Mouse (Mus musculus) stomach, embryonic 15.5 days (tissue): ENCODE results near the gene Fermt3. TPM values are rescaled to one million over a fixed set of nuclear protein-coding genes. Genes with fewer than 3 reads are reported as not detected.
A peak's percentile ranks its signal among the peaks of the same experiment; 100 is the strongest.

ENCODE experiments used
- ATAC-seq: fragments of 200-750 bp; cut with Nextera tagmentation; 2 replicates; pipeline ENCODE4 v1.8.0; 2017; ENCODE audit warnings: low read depth, moderate number of reproducible peaks, moderate TSS enrichment; ENCODE audit not compliant: insufficient read depth, low FRiP score
- H3K27ac ChIP-seq: fragments of 300-500 bp; sonication (generic); 2 replicates; pipeline ENCODE4 v1.5.1; 2015; ENCODE audit warnings: mild to moderate bottlenecking, inconsistent platforms
- H3K27me3 ChIP-seq: fragments of 300-500 bp; sonication (generic); replicated peaks from 2 replicates; pipeline ENCODE4 v1.6.1; 2015; ENCODE audit warnings: inconsistent platforms
- H3K36me3 ChIP-seq: fragments of 300-500 bp; sonication (generic); 2 replicates; pipeline ENCODE4 v1.6.1; 2015; ENCODE audit warnings: inconsistent platforms
- H3K4me1 ChIP-seq: fragments of 300-500 bp; sonication (generic); 2 replicates; pipeline ENCODE4 v1.6.1; 2015; ENCODE audit warnings: inconsistent platforms
- H3K4me2 ChIP-seq: fragments of 300-500 bp; sonication (generic); 2 replicates; pipeline ENCODE4 v1.6.1; 2015; ENCODE audit warnings: mild to moderate bottlenecking, inconsistent platforms
- H3K4me3 ChIP-seq: fragments of 300-500 bp; sonication (generic); replicated peaks from 2 replicates; pipeline ENCODE4 v1.5.1; 2015; ENCODE audit warnings: inconsistent platforms
- H3K9ac ChIP-seq: fragments of 300-500 bp; sonication (generic); 2 replicates; pipeline ENCODE4 v1.6.1; 2015; ENCODE audit warnings: inconsistent platforms
- H3K9me3 ChIP-seq: fragments of 300-500 bp; sonication (generic); 2 replicates; pipeline ENCODE4 v1.6.1; 2016; ENCODE audit warnings: inconsistent platforms
- WGBS: fragments of 180-500 bp; shearing (Covaris S2); methylation state at CpG from one replicate; pipeline ENCODE4 v1.1.7; 2015; 5-methylcytosine and 5-hydroxymethylcytosine counted together
- polyA plus RNA-seq: library from polyadenylated mRNA; unstranded; fragments of >200 nt; fragmentation: Nextera tagmentation; extraction: Ambion mirVana; gene quantifications from 2 replicates; pipeline ENCODE4 v1.2.1, GENCODE M21; 2015

Gene Fermt3
- polyA plus RNA-seq, 1 experiment from 2014 or later: 16.2 TPM

DNA sequence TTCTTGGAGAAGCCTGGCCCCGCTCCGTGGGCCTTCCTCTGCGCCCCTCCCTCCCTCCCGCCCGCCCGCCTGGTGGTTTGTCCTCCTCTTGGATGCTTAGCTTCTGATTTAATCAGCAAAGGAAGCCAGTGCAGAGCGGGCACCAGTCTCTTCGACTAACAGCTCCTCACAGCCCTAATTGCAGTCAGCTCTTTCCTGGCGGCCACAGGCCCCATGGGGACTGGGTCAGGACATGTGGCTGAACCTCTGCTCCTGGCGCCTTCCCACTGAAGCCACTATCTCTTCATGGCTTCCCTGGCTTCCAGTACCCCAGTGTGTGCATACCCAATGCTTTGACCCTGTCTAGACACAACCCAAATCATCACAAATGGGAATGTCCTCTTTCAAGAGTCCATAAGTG is 62.8 kb downstream of the Fermt3 start:
- H3K27ac ChIP-seq: no peak overlapping the region
- no peak overlapping the region for H3K4me2 ChIP-seq
- WGBS: 83% methylated on average over 10 of the region's 10 CpGs
- no peak for ATAC-seq
- no peak overlapping the region for H3K9ac ChIP-seq
- H3K9me3 ChIP-seq: no peaks in the 10 kb centered on the region
- H3K27me3 ChIP-seq: no peaks in the 10 kb centered on the region
- H3K36me3 ChIP-seq: peaks cover 62% of the 10 kb centered on the region
- H3K4me1 ChIP-seq: peaks cover 12% of the 10 kb centered on the region
- no peak overlapping the region for H3K4me3 ChIP-seq

DNA sequence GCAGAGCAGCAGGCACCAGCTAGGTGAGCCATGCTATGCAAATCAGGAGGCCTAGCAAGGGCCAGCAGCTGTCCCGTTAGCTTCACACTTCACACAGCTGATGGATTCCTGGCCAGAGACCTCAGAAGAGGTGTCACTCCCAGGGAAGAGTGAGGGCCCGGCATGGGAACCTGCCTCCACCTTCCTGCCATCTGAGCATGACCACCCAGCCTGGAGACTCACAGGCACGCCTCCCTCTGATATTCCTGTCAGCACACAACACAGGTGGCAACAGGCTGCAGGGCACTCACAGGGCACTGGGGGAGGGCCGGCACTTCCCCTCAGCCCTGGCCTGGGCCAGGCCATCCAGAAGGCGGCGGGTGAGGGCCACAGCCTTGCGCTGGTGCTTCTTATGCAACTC is 63.8 kb downstream of the Fermt3 start:
- H3K36me3 ChIP-seq: peaks cover 57% of the 10 kb centered on the region
- H3K9ac ChIP-seq: no peak overlapping the region
- WGBS: 62% methylated on average over 7 of the region's 7 CpGs
- H3K4me2 ChIP-seq: no peak overlapping the region
- H3K9me3 ChIP-seq: no peaks in the 10 kb centered on the region
- H3K4me3 ChIP-seq: no peak overlapping the region
- ATAC-seq: no peak
- no peaks in the 10 kb centered on the region for H3K27me3 ChIP-seq
- peaks cover 12% of the 10 kb centered on the region for H3K4me1 ChIP-seq
- no peak overlapping the region for H3K27ac ChIP-seq

DNA sequence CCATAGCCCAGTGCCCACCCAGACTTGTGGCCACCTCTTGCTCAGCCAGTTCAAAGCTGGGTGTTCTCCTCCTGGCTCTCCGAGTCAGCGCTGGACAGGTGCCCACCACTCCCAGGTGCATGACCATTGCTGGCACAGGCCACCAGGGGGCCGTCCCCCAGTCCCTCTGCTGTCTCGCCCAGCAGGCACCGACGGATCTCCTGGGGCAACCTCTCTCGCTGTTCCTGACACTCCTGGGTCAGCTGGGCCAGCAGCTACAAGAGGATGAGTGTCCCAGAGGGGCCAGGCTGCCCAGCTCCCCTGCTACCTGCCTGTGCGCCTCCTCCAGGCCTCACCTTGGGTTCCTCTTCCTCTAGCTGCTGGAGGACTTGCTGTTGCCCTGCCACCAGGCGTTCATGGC is 65.2 kb downstream of the Fermt3 start:
- Histone ChIP-seq H3K27ac (no peak overlapping the region), H3K9ac (no peak overlapping the region), H3K4me1 (peaks cover 15% of the 10 kb centered on the region), H3K27me3 (no peaks in the 10 kb centered on the region), H3K9me3 (no peaks in the 10 kb centered on the region), H3K4me2 (no peak overlapping the region), H3K36me3 (peaks cover 45% of the 10 kb centered on the region), H3K4me3 (no peak overlapping the region)
- WGBS: 49% methylated on average over 9 of the region's 9 CpGs
- ATAC-seq: no peak

DNA sequence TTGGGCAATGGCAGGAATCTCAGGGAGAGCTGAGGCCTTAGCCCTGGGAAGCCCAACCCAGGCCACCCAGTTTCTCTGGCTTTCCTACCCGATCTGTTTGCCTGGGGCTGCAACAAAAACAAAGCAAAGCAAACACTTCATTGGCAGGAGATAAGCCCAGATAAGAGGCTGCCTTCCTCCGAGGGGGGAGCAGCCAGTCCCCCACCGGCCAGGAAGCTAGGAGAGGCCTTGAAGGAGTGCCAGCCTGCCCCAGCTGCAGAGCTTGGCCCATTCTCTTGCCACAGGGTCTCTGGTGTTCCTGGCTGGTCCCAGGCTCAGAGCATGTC is 66.6 kb downstream of the Fermt3 start:
- WGBS: 8% methylated on average over 3 of the region's 3 CpGs
- H3K36me3 ChIP-seq: peaks cover 33% of the 10 kb centered on the region
- H3K4me3 ChIP-seq: peak overlapping the region; percentile 59
- H3K4me2 ChIP-seq: peak overlapping the region; percentile 78
- peak; percentile 29 for ATAC-seq
- peak overlapping the region; percentile 97 for H3K27ac ChIP-seq
- no peaks in the 10 kb centered on the region for H3K9me3 ChIP-seq
- H3K9ac ChIP-seq: peak overlapping the region; percentile 4; the same call in 1 of the 2 replicates
- no peaks in the 10 kb centered on the region for H3K27me3 ChIP-seq
- peaks cover 15% of the 10 kb centered on the region for H3K4me1 ChIP-seq

DNA sequence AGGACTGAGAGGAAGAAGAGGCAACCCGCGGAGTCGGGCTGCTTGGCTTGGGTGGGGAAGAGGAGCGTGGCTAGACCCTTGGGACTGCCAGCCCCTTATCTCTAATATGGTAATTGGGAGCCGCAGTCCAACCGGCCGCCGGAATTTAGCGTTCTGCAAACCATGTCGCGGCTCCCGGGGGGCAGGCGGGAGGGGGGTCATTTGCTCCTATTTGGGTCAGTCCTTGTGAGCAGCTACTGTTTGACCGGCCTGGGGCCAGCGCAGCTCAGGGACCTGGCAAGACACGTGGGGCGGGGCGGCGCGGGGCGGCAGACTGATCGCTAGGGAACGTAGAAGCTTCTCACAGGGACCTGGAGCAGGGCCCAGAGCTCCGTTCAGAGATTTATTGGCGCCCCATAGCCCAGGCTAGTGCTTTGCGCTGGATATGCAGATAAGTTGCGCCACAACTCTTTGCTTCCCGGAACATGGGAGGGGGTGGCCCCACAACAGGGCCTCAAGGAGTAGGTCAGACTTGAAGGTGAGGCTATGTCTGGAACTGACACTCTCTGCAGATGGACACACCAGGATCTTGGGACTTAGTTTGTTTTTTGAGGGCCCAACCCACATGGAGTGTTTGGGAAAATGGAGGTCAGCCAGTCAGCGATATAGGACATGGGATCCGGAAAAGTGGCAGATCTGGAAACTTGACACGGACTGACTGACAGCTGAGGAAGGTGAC is 67.1 kb downstream of the Fermt3 start:
- no peaks in the 10 kb centered on the region for H3K27me3 ChIP-seq
- peak overlapping the region; percentile 4 for H3K9ac ChIP-seq
- H3K4me2 ChIP-seq: peak overlapping the region; percentile 78
- peak overlapping the region; percentile 59 for H3K4me3 ChIP-seq
- H3K36me3 ChIP-seq: peaks cover 28% of the 10 kb centered on the region
- H3K9me3 ChIP-seq: no peaks in the 10 kb centered on the region
- H3K27ac ChIP-seq: peak overlapping the region; percentile 97
- ATAC-seq: peak; percentile 29
- peaks cover 16% of the 10 kb centered on the region for H3K4me1 ChIP-seq
- 3% methylated on average over 31 of the region's 31 CpGs for WGBS

DNA sequence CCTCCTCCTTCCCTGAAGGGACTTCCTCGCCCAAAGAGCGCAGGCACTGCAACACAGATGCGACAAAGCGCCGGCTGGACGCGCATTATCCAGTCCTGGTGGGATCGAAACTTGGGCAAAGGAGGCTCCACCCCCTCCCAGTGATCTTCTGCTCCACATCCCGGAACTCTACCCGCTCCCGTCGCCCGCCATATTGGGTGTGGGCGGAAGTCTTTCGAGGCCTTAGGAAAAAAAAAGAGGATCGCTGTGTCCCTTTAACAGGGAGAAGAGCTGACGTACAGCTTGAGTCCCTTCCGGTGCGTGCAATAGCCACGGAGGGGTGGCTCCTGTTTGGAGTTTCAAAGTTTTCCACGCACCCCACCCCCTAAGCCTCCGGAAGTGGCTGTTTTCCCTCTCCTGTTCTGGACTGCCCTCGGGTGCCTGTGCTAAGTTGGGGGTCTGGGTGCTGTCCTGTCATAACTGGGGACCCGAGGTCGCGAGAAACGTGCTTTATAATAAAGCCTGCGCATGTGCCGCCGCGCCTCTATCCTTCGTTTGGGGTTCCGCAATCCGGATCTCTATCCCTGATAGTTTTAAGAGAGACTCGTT is 67.8 kb downstream of the Fermt3 start:
- peaks cover 18% of the 10 kb centered on the region for H3K4me1 ChIP-seq
- ATAC-seq: peak; percentile 72

DNA sequence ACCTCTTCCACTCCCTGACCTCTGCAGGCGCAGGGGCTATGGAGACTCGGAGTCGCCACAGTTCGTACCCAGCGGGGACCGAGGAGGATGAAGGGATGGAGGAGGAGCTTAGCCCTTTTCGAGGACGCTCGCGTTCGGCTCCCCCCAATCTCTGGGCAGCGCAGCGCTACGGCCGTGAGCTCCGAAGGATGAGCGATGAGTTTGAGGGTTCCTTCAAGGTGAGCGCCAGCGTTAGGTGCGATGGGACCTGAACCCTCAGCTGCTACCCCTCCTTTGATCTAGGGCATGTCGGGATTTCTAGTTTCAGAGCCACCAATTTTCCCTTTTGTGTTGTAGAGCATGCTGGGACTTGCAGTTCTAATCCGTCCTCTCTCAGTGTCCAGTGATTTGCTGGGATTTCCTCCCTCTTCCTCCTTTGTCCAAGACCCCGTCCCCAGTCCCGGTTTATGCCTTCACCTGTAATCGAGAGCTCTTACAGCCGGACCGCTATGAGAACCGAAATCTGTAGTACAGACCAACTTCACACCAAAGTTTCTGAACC is 68.6 kb downstream of the Fermt3 start:
- WGBS: under 1% methylated on average over 28 of the region's 28 CpGs
- Histone ChIP-seq H3K9ac (peak overlapping the region; percentile 75), H3K9me3 (no peaks in the 10 kb centered on the region), H3K4me3 (peak overlapping the region; percentile 59), H3K4me1 (peaks cover 18% of the 10 kb centered on the region), H3K36me3 (peaks cover 14% of the 10 kb centered on the region), H3K4me2 (peak overlapping the region; percentile 78), H3K27me3 (no peaks in the 10 kb centered on the region), H3K27ac (peak overlapping the region; percentile 97)
- peak; percentile 15; the same call in 1 of the 2 replicates for ATAC-seq

More for the DNA sequence above, 67.8 kb downstream of the Fermt3 start:
- Histone ChIP-seq H3K4me3 (peak overlapping the region; percentile 59), H3K4me2 (peak overlapping the region; percentile 78), H3K9ac (peak overlapping the region; percentile 75), H3K27ac (peak overlapping the region; percentile 97), H3K9me3 (no peaks in the 10 kb centered on the region), H3K27me3 (no peaks in the 10 kb centered on the region), H3K36me3 (peaks cover 21% of the 10 kb centered on the region)
- under 1% methylated on average over 35 of the region's 35 CpGs for WGBS

DNA sequence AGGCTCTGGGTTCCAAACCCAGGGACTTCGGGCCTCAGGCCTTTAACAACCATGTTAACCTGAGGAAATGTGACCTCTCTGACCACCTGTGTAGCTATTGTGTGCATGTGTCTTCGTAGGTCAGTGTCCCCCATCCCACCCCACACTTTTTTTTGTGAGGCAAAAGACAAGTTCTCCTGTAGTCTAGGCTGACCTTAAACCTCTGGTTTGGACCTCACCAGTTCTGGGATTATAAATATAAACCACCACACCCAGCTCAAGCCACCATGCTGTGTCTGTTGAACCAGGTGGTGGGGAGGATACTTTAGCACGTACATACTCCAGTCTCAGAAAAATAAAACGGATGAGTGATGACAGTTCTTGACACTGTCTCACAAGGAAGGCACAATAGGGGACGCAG is 69.3 kb downstream of the Fermt3 start:
- Histone ChIP-seq H3K27ac (peak overlapping the region; percentile 97; the same call in 1 of the 2 replicates), H3K27me3 (no peaks in the 10 kb centered on the region), H3K4me3 (peak overlapping the region; percentile 59), H3K9ac (no peak overlapping the region), H3K36me3 (peaks cover 7% of the 10 kb centered on the region; the same call in 1 of the 2 replicates), H3K9me3 (no peaks in the 10 kb centered on the region), H3K4me1 (peaks cover 18% of the 10 kb centered on the region), H3K4me2 (peak overlapping the region; percentile 78)
- WGBS: 58% methylated on average over 5 of the region's 5 CpGs
- no peak for ATAC-seq

DNA sequence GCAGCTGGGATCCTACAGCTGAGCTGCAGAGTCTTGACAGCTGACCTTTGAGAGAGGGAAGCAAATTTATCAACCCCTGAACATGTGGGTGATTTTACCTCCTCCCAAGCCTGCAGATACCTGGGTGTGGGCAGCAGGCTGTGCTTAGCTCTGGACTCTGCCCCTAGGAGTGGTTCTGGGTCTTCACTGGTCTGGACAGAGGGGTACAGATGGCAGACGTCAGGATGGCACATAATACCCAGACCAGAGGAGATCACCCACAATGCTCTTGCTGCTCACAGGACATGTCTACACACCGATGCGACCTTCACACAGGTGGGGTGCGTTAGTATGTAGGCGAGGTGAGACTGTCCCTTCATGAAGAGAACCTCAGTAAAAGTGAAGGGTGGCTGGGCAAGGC is 69.7 kb downstream of the Fermt3 start:
- Histone ChIP-seq H3K27ac (no peak overlapping the region), H3K4me3 (no peak overlapping the region), H3K4me1 (peaks cover 18% of the 10 kb centered on the region), H3K36me3 (0 out of 2 replicates have a peak, but pooled peaks cover 4% of the 10 kb centered on the region), H3K27me3 (no peaks in the 10 kb centered on the region), H3K4me2 (0 out of 2 replicates have a peak overlapping the region, but pooled peaks have one; percentile 78), H3K9me3 (no peaks in the 10 kb centered on the region), H3K9ac (no peak overlapping the region)
- no peak for ATAC-seq
- 80% methylated on average over 5 of the region's 5 CpGs for WGBS

Other genes with a start within 250 kb of the Fermt3 start
- 28.1 and 30.1 TPM in 2 replicates for gene Rps6ka4, start 178.8 kb downstream of the Fermt3 start, polyA plus RNA-seq
- gene Ccdc88b, start 161.3 kb downstream of the Fermt3 start, polyA plus RNA-seq: 1.7 and 1.9 TPM in 2 replicates
- 130 and 135 TPM in 2 replicates for gene Trmt112, start 109.8 kb downstream of the Fermt3 start, polyA plus RNA-seq
- gene Prdx5, start 109.4 kb downstream of the Fermt3 start, polyA plus RNA-seq: 228 and 279 TPM in 2 replicates
- gene Esrra, start 97.7 kb downstream of the Fermt3 start, polyA plus RNA-seq: 17.1 and 18.8 TPM in 2 replicates
- gene Catsperz, start 94.1 kb downstream of the Fermt3 start, polyA plus RNA-seq: 1.6 TPM in 2 replicates
- 0.67 and 0.86 TPM in 2 replicates for gene Kcnk4, start 85.0 kb downstream of the Fermt3 start, polyA plus RNA-seq
- 71.6 and 75.8 TPM in 2 replicates for gene Bad, start 77.6 kb downstream of the Fermt3 start, polyA plus RNA-seq
- 26.7 and 29.9 TPM in 2 replicates for gene Gpr137, start 77.0 kb downstream of the Fermt3 start, polyA plus RNA-seq
- 165 and 184 TPM in 2 replicates for gene Ppp1r14b, start 44.5 kb downstream of the Fermt3 start, polyA plus RNA-seq
- gene Plcb3, start 43.0 kb downstream of the Fermt3 start, polyA plus RNA-seq: 81.3 and 92.2 TPM in 2 replicates
- gene Fkbp2, start 39.0 kb downstream of the Fermt3 start, polyA plus RNA-seq: 156 and 163 TPM in 2 replicates
- gene Vegfb, start 31.8 kb downstream of the Fermt3 start, polyA plus RNA-seq: 43.9 and 44.8 TPM in 2 replicates
- 26.4 and 28.2 TPM in 2 replicates for gene Dnajc4, start 26.9 kb downstream of the Fermt3 start, polyA plus RNA-seq
- gene Nudt22, start 23.4 kb downstream of the Fermt3 start, polyA plus RNA-seq: 21.1 and 24.9 TPM in 2 replicates
- gene Trpt1, start 23.3 kb downstream of the Fermt3 start, polyA plus RNA-seq: 10.0 and 10.1 TPM in 2 replicates
- gene Stip1, start 20.5 kb upstream of the Fermt3 start, polyA plus RNA-seq: 185 and 219 TPM in 2 replicates
- 11.7 and 13.3 TPM in 2 replicates for gene Macrod1, start 37.3 kb upstream of the Fermt3 start, polyA plus RNA-seq
- 3.5 and 4.2 TPM in 2 replicates for gene Flrt1, start 86.3 kb upstream of the Fermt3 start, polyA plus RNA-seq
- 163 and 169 TPM in 2 replicates for gene Otub1, start 186.8 kb upstream of the Fermt3 start, polyA plus RNA-seq
- gene Cox8a, start 198.1 kb upstream of the Fermt3 start, polyA plus RNA-seq: 988 and 1,377 TPM in 2 replicates
- 47.0 and 51.6 TPM in 2 replicates for gene Naa40, start 221.7 kb upstream of the Fermt3 start, polyA plus RNA-seq
- gene Rcor2, start 247.9 kb upstream of the Fermt3 start, polyA plus RNA-seq: 13.4 and 15.0 TPM in 2 replicates